Mouse (Mus musculus): ENCODE data around the gene 1700037C18Rik. TPM values are rescaled to one million over a fixed set of nuclear protein-coding genes. Genes with fewer than 3 reads are reported as not detected.

The 1700037C18Rik gene
- polyA plus RNA-seq, 2 experiments, result 1.4 to 2.4 TPM

- DNase-seq (ENCODE audit: low read depth in 3 of 3, low spot score in 3 of 3) (no peak), ATAC-seq (ENCODE audit: insufficient read depth) (no peak)
- no peak overlapping the region for H3K4me2 ChIP-seq (ENCODE audit: low read depth)
- no peaks in the 10 kb centered on the region; the same call in 1 of the 2 replicates for H3K36me3 ChIP-seq (replicated peaks; ENCODE audit: control insufficient read depth, insufficient read depth, low read depth)
- H3K9me3 ChIP-seq (ENCODE audit: control insufficient read depth, low read length), result no peaks in the 10 kb centered on the region
- TF ChIP-seq CTCF (IDR thresholded peaks at IDR 0.05; ENCODE audit: low read depth) (no peak), EP300 (IDR thresholded peaks at IDR 0.05; ENCODE audit: low read depth) (no peak)
- H3K9ac ChIP-seq (replicated peaks), result no peak overlapping the region
- WGBS (ENCODE audit: insufficient replicate concordance), result 73% methylated on average over 6 of the region's 6 CpGs
- no peaks in the 10 kb centered on the region for H3K4me1 ChIP-seq (replicated peaks; ENCODE audit: control insufficient read depth in 2 of 2, insufficient read depth in 2 of 2, low read length in 1 of 2)
- no peak overlapping the region for H3K4me3 ChIP-seq (ENCODE audit: insufficient read depth in 1 of 2, low read depth in 2 of 2, low read length in 2 of 2)
- H3K27me3 ChIP-seq (ENCODE audit: control insufficient read depth, insufficient read depth, low read length), result no peaks in the 10 kb centered on the region
- no peak overlapping the region for H3K27ac ChIP-seq
Observed at GRCm38 (mm10) chr16:3933536-3933935, 25.0 kb upstream of the 1700037C18Rik start.

- no peak overlapping the region for H3K4me2 ChIP-seq (ENCODE audit: low read depth)
- H3K27ac ChIP-seq, result no peak overlapping the region
- DNase-seq (ENCODE audit: low read depth in 3 of 3, low spot score in 3 of 3) (no peak), ATAC-seq (ENCODE audit: insufficient read depth) (no peak)
- H3K27me3 ChIP-seq (ENCODE audit: control insufficient read depth, insufficient read depth, low read length), result no peaks in the 10 kb centered on the region
- peaks cover 6% of the 10 kb centered on the region for H3K36me3 ChIP-seq (replicated peaks; ENCODE audit: control insufficient read depth, insufficient read depth, low read depth)
- H3K4me3 ChIP-seq (ENCODE audit: insufficient read depth in 1 of 2, low read depth in 2 of 2, low read length in 2 of 2), result no peak overlapping the region
- WGBS (ENCODE audit: insufficient replicate concordance), result 57% methylated on average over 7 of the region's 7 CpGs
- H3K9me3 ChIP-seq (ENCODE audit: control insufficient read depth, low read length), result no peaks in the 10 kb centered on the region
- TF ChIP-seq EP300 (IDR thresholded peaks at IDR 0.05; ENCODE audit: low read depth), result no peak
- no peak for TF ChIP-seq CTCF (IDR thresholded peaks at IDR 0.05; ENCODE audit: low read depth)
- H3K9ac ChIP-seq (replicated peaks), result no peak overlapping the region
- no peaks in the 10 kb centered on the region for H3K4me1 ChIP-seq (replicated peaks; ENCODE audit: control insufficient read depth in 2 of 2, insufficient read depth in 2 of 2, low read length in 1 of 2)
Observed at GRCm38 (mm10) chr16:3929151-3929550, 20.7 kb upstream of the 1700037C18Rik start.

- ATAC-seq (ENCODE audit: insufficient read depth) (no peak), DNase-seq (ENCODE audit: low read depth in 3 of 3, low spot score in 3 of 3) (no peak)
- Histone ChIP-seq H3K27me3 (ENCODE audit: control insufficient read depth, insufficient read depth, low read length) (no peaks in the 10 kb centered on the region), H3K9ac (replicated peaks) (no peak overlapping the region), H3K9me3 (ENCODE audit: control insufficient read depth, low read length) (no peaks in the 10 kb centered on the region), H3K4me3 (ENCODE audit: insufficient read depth in 1 of 2, low read depth in 2 of 2, low read length in 2 of 2) (no peak overlapping the region), H3K4me1 (replicated peaks; ENCODE audit: control insufficient read depth in 2 of 2, insufficient read depth in 2 of 2, low read length in 1 of 2) (no peaks in the 10 kb centered on the region), H3K36me3 (replicated peaks; ENCODE audit: control insufficient read depth, insufficient read depth, low read depth) (peaks cover 6% of the 10 kb centered on the region), H3K4me2 (ENCODE audit: low read depth) (no peak overlapping the region), H3K27ac (no peak overlapping the region)
- 17% methylated on average over 1 of the region's 1 CpGs for WGBS (ENCODE audit: insufficient replicate concordance)
- TF ChIP-seq CTCF (IDR thresholded peaks at IDR 0.05; ENCODE audit: low read depth) (no peak), EP300 (IDR thresholded peaks at IDR 0.05; ENCODE audit: low read depth) (no peak)
Observed at GRCm38 (mm10) chr16:3928582-3928981, 20.1 kb upstream of the 1700037C18Rik start.

GRCm38 (mm10) chr16:3923966-3924365 is 15.5 kb upstream of the 1700037C18Rik start:
- 76% methylated on average over 4 of the region's 4 CpGs for WGBS (ENCODE audit: insufficient replicate concordance)
- ATAC-seq (ENCODE audit: insufficient read depth) (no peak), DNase-seq (ENCODE audit: low read depth in 3 of 3, low spot score in 3 of 3) (no peak)
- Histone ChIP-seq H3K9me3 (ENCODE audit: control insufficient read depth, low read length) (no peaks in the 10 kb centered on the region), H3K9ac (replicated peaks) (no peak overlapping the region), H3K36me3 (replicated peaks; ENCODE audit: control insufficient read depth, insufficient read depth, low read depth) (peaks cover 6% of the 10 kb centered on the region), H3K27me3 (ENCODE audit: control insufficient read depth, insufficient read depth, low read length) (no peaks in the 10 kb centered on the region), H3K4me1 (replicated peaks; ENCODE audit: control insufficient read depth in 2 of 2, insufficient read depth in 2 of 2, low read length in 1 of 2) (no peaks in the 10 kb centered on the region), H3K4me2 (ENCODE audit: low read depth) (no peak overlapping the region), H3K27ac (no peak overlapping the region), H3K4me3 (ENCODE audit: insufficient read depth in 1 of 2, low read depth in 2 of 2, low read length in 2 of 2) (no peak overlapping the region)
- TF ChIP-seq EP300 (IDR thresholded peaks at IDR 0.05; ENCODE audit: low read depth) (no peak), CTCF (IDR thresholded peaks at IDR 0.05; ENCODE audit: low read depth) (no peak)

GRCm38 (mm10) chr16:3923515-3923914 is 15.0 kb upstream of the 1700037C18Rik start:
- Histone ChIP-seq H3K9me3 (ENCODE audit: control insufficient read depth, low read length) (no peaks in the 10 kb centered on the region), H3K36me3 (replicated peaks; ENCODE audit: control insufficient read depth, insufficient read depth, low read depth) (peaks cover 6% of the 10 kb centered on the region), H3K27me3 (ENCODE audit: control insufficient read depth, insufficient read depth, low read length) (no peaks in the 10 kb centered on the region), H3K4me3 (ENCODE audit: insufficient read depth in 1 of 2, low read depth in 2 of 2, low read length in 2 of 2) (no peak overlapping the region), H3K9ac (replicated peaks) (no peak overlapping the region), H3K4me1 (replicated peaks; ENCODE audit: control insufficient read depth in 2 of 2, insufficient read depth in 2 of 2, low read length in 1 of 2) (no peaks in the 10 kb centered on the region), H3K4me2 (ENCODE audit: low read depth) (no peak overlapping the region), H3K27ac (no peak overlapping the region)
- WGBS (ENCODE audit: insufficient replicate concordance), result 69% methylated on average over 3 of the region's 3 CpGs
- ATAC-seq (ENCODE audit: insufficient read depth) (no peak), DNase-seq (ENCODE audit: low read depth in 3 of 3, low spot score in 3 of 3) (no peak)
- TF ChIP-seq CTCF (IDR thresholded peaks at IDR 0.05; ENCODE audit: low read depth) (no peak), EP300 (IDR thresholded peaks at IDR 0.05; ENCODE audit: low read depth) (no peak)

All from liver, embryonic 14.5 days (tissue).